Mouse (Mus musculus) ovary, adult 18-20 months (tissue): ENCODE measurements around the gene Olfr994.

Experiments used
- DNase-seq: peaks from one replicate; pipeline ENCODE4 v3.0.0; 2022; ENCODE audit warnings: low spot score, mixed read lengths

Gene Olfr994

DNA sequence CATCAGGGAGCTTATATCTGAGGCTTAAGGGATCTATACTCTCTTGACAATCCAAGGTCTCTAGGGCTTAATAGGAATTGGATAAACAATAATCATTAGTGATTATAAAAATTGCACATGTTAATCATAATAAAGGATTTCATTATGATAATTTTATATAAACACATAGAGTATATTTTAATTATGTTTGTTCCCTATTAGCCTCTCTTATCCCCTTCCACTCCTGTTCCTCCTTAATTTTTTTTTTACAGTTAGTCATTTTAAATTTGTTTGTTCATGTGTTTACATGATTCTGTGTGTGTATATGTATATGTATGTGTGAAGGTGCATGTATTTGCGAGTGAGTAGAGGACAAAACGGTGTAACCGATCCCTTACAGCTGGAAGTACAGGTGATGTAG lies at the start of gene Olfr994:
TSS of gene Olfr994 (minus strand) at position 101 of the 400 bp plus-strand sequence.
- DNase-seq, result no peak

DNA sequence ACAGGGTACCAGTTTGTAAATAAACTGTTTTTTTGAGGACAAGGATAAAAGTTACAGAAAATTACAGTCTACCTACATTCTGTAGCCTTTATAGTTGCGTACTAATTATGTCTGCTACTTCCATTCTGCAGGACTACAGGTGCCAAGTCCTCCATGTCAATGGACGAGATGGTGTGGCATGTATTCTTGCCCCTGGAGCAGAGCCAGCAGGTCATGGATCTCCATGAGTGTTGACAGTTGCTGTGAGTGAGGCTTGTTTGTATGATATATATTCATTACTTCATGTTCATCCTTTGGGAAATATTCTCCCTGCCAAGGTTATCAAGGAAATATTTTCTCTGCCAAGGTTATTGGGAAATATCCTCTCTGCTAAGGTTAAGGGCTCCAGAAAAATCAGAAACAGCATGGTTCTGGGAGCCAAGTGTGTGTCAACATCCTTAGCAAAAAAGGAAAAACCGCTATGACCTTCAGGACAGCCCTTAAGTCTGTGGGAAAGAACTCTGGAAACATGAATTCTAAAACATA lies 30.6 kb upstream of the Olfr994 start:
- DNase-seq, result no peak

DNA sequence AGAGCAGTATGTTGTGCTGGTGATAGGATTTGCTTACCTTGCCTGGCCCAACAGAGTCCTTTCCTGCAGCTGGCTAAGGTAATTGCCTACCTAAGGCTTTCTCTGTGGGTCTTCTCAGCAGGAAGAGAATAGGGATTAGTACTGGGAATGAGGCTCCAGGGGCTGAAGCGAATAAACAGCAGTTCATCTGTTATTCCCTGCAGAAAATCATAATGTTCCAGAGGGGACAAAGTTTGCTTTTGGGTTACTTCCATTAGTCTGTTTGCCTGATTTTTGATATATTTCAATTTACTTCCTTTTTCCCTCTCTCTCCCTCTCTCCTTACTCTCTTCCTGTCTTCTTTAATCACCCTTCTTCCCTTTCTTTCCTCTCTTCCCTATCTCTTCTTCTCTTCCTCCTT lies 7.3 kb upstream of the Olfr994 start, which contains the start of gene Olfr995:
TSS of gene Olfr995 (minus strand) at position 101 of the 400 bp plus-strand sequence.
- DNase-seq, result no peak

DNA sequence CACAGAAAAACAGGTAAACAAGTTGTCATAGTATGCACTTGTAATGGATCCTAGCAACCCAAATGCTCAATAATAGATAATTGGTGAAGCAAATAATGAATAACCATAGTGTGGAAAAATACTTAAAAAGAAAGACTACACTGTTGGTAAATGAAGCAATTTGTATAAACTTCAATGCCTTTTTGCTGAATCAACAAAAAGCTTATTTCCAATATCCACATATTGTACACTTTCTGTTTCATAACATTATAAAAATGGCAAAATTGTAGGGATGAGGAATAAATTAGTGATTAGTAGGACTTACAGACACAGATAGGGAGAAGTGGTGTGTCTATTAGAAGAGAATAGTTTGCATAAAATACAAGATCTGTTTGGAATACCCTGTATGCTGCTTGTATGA lies 6.3 kb upstream of the Olfr994 start:
- no peak for DNase-seq

DNA sequence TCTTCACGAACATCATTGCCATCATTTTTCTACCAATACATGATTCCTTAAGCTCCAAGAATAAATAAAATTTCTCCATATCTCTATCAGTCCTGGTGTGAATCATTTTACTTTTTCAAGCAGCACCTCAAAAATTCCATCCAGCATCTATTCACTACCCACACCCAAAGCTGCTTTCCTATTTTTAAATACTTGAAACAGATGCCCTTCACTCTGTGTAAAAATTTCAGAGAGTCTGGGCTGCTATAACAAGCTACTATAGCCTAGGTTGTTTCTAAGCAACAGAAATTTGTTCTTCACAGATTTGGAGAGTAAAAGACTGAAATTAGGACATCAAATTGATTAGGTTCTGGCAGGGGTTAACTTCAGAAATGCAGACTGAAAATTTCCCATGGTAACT lies 10.4 kb downstream of the Olfr994 start:
- DNase-seq, result no peak

DNA sequence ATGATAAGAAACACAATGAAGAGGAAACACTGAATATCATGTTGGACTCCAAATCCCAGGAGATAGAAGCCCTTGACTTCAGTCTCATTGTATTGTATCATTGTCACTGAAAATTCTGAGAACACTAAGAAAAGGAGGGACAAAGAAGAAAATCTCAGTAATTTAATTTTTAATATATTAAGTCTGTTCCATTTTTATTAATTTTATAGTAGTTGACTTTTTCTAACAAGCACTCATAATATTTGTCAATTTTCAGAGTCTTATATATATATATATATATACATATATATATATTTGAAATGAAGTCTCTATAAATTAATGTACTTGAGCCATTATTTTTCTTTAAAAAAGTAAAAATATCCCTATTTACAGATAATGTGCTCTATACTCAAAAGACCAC lies 21.5 kb downstream of the Olfr994 start, which contains the start of gene Olfr993:
TSS of gene Olfr993 (minus strand) at position 101 of the 400 bp plus-strand sequence.
- DNase-seq, result no peak

DNA sequence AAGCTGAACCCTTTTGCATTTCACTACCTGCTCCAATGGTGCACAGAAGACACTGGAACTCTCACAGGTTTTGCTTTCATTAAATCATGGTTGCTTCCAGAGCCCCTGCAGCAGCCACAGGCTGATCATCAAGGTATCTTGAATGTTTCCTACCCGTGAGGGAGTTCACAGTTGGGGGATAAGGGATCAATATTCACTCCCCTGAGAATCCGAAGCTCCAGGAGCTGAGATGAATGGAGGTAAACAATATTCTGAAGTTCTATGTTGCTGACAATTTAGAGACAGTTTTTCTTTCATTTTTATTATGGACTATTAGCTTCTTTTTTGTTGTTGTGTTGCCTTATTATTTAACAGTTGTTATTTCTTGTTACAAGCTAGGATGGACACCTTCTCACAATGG lies 26.9 kb downstream of the Olfr994 start, which contains the start of gene Olfr992:
TSS of gene Olfr992 (minus strand) at position 101 of the 400 bp plus-strand sequence.
- DNase-seq, result no peak
